Mouse (Mus musculus) heart, postnatal 0 days (tissue): ENCODE data around the gene Rpl13.

Source experiments
- CTCF ChIP-seq: IDR thresholded peaks from 2 replicates; pipeline ENCODE4 v1.5.1; 2016; ENCODE audit warnings: antibody characterized with exemption, control low read depth, low read depth
- EP300 ChIP-seq: IDR thresholded peaks from 2 replicates; pipeline ENCODE4 v1.6.1; 2016; ENCODE audit warnings: antibody characterized with exemption, low read depth

- TF ChIP-seq CTCF (no peak), EP300 (no peak)
Observed at GRCm38 (mm10) chr8:123062721-123063120, 39.4 kb upstream of the Rpl13 start, which contains the start of gene Spg7.
